Mouse (Mus musculus): ENCODE results near the gene Ucma. TPM values are rescaled to one million over a fixed set of nuclear protein-coding genes. Genes with fewer than 3 reads are reported as not detected.

The Ucma gene
- polyA plus RNA-seq, 1 experiment = not detected

DNA sequence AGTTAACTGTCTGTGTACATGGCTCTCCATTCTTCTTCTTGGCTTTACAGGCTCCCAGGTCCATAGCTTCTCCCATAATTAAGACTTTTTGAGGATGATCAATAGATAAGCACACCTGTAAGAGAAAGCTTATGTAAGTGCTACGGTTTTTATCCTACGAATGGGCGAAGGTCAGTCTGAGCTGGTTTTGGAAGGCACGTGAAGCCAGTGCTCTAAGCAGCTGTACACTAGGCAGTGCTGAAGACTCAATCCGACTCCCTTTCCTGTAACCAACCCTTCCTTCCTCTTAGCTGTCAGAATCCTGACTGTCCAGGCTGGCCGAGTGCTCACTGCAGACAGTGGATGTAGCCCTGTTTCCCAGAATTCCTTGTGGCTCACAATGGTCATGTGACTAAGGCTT lies 25.3 kb downstream of the Ucma start:
- TF ChIP-seq POLR2A (IDR thresholded peaks at IDR 0.05; ENCODE audit: low read depth, low read length) (no peak), CTCF (conservative IDR thresholded peaks at IDR 0.05; ENCODE audit: insufficient read depth, insufficient read length, low read depth, low read length) (no peak)
- DNase-seq = no peak
- WGBS = 90% methylated on average over 6 of the region's 6 CpGs

DNA sequence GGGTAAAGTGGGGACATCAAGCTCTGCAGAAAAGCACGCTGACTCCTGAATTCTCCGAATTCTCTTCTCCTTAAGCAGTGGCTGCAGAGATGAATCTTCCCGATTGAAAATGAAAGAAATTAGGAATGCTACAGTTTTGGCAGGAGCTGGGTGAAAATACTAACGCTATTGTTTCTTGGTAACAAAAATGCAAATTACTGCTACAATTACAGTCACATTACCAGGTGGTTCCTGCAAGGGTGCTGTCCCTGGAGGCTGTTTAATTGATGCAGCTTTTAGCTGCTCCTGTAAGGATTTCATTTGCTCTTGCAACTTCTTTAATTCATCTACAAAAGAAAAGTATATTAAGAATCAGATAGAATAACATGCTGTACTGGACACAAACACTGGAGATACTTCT lies 31.2 kb downstream of the Ucma start:
- Histone ChIP-seq H3K27me3 (replicated peaks; ENCODE audit: control insufficient read depth, insufficient read depth, low read length) (no peaks in the 10 kb centered on the region), H3K27ac (ENCODE audit: insufficient read depth, low read depth, low read length) (no peak overlapping the region), H3K36me3 (ENCODE audit: control insufficient read depth, insufficient read depth, low read length) (no peaks in the 10 kb centered on the region), H3K4me3 (ENCODE audit: insufficient read depth, low read depth, low read length) (no peak overlapping the region), H3K4me1 (ENCODE audit: control insufficient read depth, insufficient read depth, low read length) (no peaks in the 10 kb centered on the region)
- DNase-seq = no peak
- TF ChIP-seq POLR2A (IDR thresholded peaks at IDR 0.05; ENCODE audit: low read depth, low read length) (no peak), CTCF (conservative IDR thresholded peaks at IDR 0.05; ENCODE audit: insufficient read depth, insufficient read length, low read depth, low read length) (no peak)
- 85% methylated on average over 4 of the region's 4 CpGs for WGBS

More for the DNA sequence above, 25.3 kb downstream of the Ucma start:
- H3K4me1 ChIP-seq (ENCODE audit: control insufficient read depth, insufficient read depth, low read length) = peaks cover 7% of the 10 kb centered on the region; the same call in 1 of the 2 replicates
- no peaks in the 10 kb centered on the region for H3K36me3 ChIP-seq (ENCODE audit: control insufficient read depth, insufficient read depth, low read length)
- no peak overlapping the region for H3K4me3 ChIP-seq (ENCODE audit: insufficient read depth, low read depth, low read length)
- H3K27ac ChIP-seq (ENCODE audit: insufficient read depth, low read depth, low read length) = no peak overlapping the region
- no peaks in the 10 kb centered on the region for H3K27me3 ChIP-seq (replicated peaks; ENCODE audit: control insufficient read depth, insufficient read depth, low read length)

DNA sequence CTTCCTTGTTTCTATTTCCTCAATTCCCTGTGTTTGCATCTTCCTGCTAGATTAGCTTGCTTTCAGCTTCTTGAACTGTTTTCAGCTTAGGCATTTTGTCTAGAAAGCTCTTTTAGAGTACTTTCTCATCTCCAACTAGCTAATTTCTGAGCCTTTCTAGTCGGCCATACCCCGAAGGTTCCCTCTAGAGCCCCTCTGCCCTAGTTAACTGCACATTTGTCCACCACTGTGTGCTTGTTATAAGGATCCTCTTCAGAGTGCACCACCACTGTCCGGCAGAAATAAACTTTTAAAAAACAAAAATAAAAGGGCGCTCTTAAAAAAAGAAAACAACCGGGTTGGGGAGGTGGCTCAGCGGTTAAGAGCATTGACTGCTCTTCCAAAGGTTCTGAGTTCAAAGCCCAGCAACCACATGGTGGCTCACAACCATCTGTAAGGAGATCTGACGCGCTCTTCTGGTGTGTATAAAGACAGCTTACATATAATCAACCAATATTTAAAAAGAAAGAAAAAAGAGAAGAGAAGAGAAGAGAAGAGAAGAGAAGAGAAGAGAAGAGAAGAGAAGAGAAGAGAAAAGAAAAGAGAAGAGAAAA lies 36.1 kb downstream of the Ucma start:
- H3K4me3 ChIP-seq (ENCODE audit: insufficient read depth, low read depth, low read length) = peak overlapping the region; percentile 54
- H3K27ac ChIP-seq (ENCODE audit: insufficient read depth, low read depth, low read length) = no peak overlapping the region
- no peaks in the 10 kb centered on the region for H3K4me1 ChIP-seq (ENCODE audit: control insufficient read depth, insufficient read depth, low read length)
- DNase-seq = no peak
- no peaks in the 10 kb centered on the region for H3K36me3 ChIP-seq (ENCODE audit: control insufficient read depth, insufficient read depth, low read length)
- no peaks in the 10 kb centered on the region for H3K27me3 ChIP-seq (replicated peaks; ENCODE audit: control insufficient read depth, insufficient read depth, low read length)
- WGBS = 9% methylated on average over 8 of the region's 8 CpGs
- TF ChIP-seq CTCF (conservative IDR thresholded peaks at IDR 0.05; ENCODE audit: insufficient read depth, insufficient read length, low read depth, low read length) = no peak
- TF ChIP-seq POLR2A (IDR thresholded peaks at IDR 0.05; ENCODE audit: low read depth, low read length) = no peak

DNA sequence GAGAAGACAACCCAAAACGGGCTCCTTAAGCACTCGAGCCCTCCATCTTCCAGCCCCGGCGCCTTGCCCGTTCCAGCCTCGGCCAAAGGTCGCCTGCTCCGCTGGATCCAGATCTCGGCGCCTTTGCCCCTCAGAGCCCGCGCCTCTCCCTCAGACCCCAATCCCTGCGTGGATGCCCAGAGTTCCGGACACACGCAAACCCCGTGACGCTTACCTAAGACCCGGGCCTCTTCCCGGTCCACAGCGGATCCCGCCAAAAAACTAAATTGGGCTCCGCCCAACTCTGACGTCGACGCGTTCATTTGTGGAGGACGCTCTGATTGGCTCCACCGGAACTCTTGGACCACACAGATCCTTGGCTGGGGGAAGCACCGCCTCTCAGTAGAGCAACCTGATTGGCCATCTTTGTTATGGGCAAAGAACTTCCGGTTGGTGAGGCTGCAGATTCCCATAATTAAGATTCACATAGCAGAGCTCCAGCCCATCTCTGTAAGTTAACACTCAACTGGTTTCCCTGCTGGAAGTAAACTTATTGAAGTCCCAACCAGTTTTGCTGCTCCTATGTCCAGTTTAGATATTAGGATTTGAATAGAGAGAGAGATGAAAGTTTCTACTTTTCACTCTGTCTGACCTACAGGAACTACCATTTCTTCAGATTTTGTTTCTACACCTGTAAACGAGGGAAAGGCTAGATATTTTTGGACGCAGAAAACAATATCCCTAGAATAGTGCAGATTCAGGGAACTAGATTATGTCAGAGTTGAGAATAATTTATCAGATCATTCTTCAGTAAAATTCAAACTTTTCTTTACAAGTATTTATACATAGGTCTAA lies 36.8 kb downstream of the Ucma start, which contains the start of gene Mcm10:
TSS of gene Mcm10 (minus strand) at position 301 of the 834 bp plus-strand sequence.
- DNase-seq = peak; percentile 97
- Histone ChIP-seq H3K4me3 (ENCODE audit: insufficient read depth, low read depth, low read length) (peak within 1 kb of the TSS; percentile 54), H3K4me1 (ENCODE audit: control insufficient read depth, insufficient read depth, low read length) (no peaks in the 10 kb centered on the region), H3K27ac (ENCODE audit: insufficient read depth, low read depth, low read length) (no peak within 1 kb of the TSS), H3K27me3 (replicated peaks; ENCODE audit: control insufficient read depth, insufficient read depth, low read length) (no peaks in the 10 kb centered on the region), H3K36me3 (ENCODE audit: control insufficient read depth, insufficient read depth, low read length) (no peaks in the 10 kb centered on the region)
- TF ChIP-seq POLR2A (IDR thresholded peaks at IDR 0.05; ENCODE audit: low read depth, low read length) (no peak), CTCF (conservative IDR thresholded peaks at IDR 0.05; ENCODE audit: insufficient read depth, insufficient read length, low read depth, low read length) (no peak)
- WGBS = 4% methylated on average over 32 of the region's 32 CpGs

DNA sequence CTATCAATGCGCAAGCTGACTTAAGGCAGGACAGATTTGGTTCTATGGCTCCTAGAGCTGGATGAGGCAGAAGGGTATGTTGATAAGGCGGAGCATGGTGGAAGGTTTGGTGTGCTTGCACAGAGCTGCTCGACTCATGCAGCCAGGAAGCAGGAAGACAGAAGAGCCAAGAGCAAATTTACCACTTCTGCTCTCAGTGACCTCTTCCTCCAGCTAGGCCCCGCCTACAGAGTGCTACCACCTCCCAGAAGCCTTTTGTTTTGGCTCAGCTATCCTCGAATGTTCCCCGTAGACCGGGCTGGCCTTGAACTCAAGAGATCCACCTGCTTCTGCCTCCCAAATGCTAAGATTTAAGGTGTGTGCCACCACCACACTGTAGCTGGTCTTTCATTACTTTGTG lies 38.7 kb downstream of the Ucma start:
- no peak for DNase-seq
- H3K4me1 ChIP-seq (ENCODE audit: control insufficient read depth, insufficient read depth, low read length) = no peaks in the 10 kb centered on the region
- no peak overlapping the region for H3K27ac ChIP-seq (ENCODE audit: insufficient read depth, low read depth, low read length)
- no peak overlapping the region for H3K4me3 ChIP-seq (ENCODE audit: insufficient read depth, low read depth, low read length)
- no peaks in the 10 kb centered on the region for H3K36me3 ChIP-seq (ENCODE audit: control insufficient read depth, insufficient read depth, low read length)
- TF ChIP-seq CTCF (conservative IDR thresholded peaks at IDR 0.05; ENCODE audit: insufficient read depth, insufficient read length, low read depth, low read length) = no peak
- no peak for TF ChIP-seq POLR2A (IDR thresholded peaks at IDR 0.05; ENCODE audit: low read depth, low read length)
- 76% methylated on average over 7 of the region's 7 CpGs for WGBS
- no peaks in the 10 kb centered on the region for H3K27me3 ChIP-seq (replicated peaks; ENCODE audit: control insufficient read depth, insufficient read depth, low read length)

DNA sequence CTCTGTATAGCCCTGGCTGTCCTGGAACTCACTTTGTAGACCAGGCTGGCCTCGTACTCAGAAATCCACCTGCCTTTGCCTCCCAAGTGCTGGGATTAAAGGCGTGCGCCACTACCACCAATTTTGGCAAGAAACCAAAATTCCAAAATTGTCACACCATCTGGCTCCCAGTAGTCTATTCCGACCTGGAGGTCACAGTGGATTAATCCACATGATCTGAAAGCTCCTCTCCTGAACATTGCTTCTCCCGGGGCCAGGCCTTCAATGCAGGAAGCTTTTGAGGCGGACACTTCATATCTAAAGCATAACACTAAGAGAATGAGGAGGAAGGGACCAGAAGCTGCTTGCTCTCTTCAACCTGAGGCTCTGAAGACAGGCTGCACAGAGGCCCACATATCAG lies 39.6 kb downstream of the Ucma start:
- DNase-seq = no peak
- H3K4me1 ChIP-seq (ENCODE audit: control insufficient read depth, insufficient read depth, low read length) = no peaks in the 10 kb centered on the region

DNA sequence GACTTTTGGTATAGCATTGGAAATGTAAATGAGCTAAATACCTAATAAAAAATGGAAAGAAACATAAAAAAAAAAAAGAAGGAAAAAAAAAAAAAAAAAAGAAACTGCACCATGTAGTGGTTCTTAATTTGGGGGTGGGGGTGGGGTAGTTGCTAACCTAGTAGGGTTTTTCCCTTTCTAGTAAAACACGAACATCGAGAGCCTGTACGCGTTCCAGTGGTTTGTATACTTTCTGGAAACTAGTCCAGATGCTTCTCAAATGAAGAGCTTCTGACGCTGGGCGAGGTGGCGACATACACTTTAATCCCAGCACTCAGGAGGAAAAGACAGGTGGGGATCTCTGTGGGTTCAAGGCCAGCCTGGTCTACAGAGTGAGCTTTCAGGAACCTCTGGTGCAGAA lies 41.0 kb downstream of the Ucma start:
- WGBS = 97% methylated on average over 7 of the region's 7 CpGs
- DNase-seq = no peak
- no peaks in the 10 kb centered on the region for H3K4me1 ChIP-seq (ENCODE audit: control insufficient read depth, insufficient read depth, low read length)
- H3K36me3 ChIP-seq (ENCODE audit: control insufficient read depth, insufficient read depth, low read length) = no peaks in the 10 kb centered on the region
- TF ChIP-seq POLR2A (IDR thresholded peaks at IDR 0.05; ENCODE audit: low read depth, low read length) (no peak), CTCF (conservative IDR thresholded peaks at IDR 0.05; ENCODE audit: insufficient read depth, insufficient read length, low read depth, low read length) (no peak)
- H3K27ac ChIP-seq (ENCODE audit: insufficient read depth, low read depth, low read length) = no peak overlapping the region
- H3K4me3 ChIP-seq (ENCODE audit: insufficient read depth, low read depth, low read length) = no peak overlapping the region
- no peaks in the 10 kb centered on the region for H3K27me3 ChIP-seq (replicated peaks; ENCODE audit: control insufficient read depth, insufficient read depth, low read length)

More for the DNA sequence above, 39.6 kb downstream of the Ucma start:
- TF ChIP-seq POLR2A (IDR thresholded peaks at IDR 0.05; ENCODE audit: low read depth, low read length) = no peak
- TF ChIP-seq CTCF (conservative IDR thresholded peaks at IDR 0.05; ENCODE audit: insufficient read depth, insufficient read length, low read depth, low read length) = no peak
- Histone ChIP-seq H3K4me3 (ENCODE audit: insufficient read depth, low read depth, low read length) (no peak overlapping the region), H3K27ac (ENCODE audit: insufficient read depth, low read depth, low read length) (no peak overlapping the region), H3K36me3 (ENCODE audit: control insufficient read depth, insufficient read depth, low read length) (no peaks in the 10 kb centered on the region), H3K27me3 (replicated peaks; ENCODE audit: control insufficient read depth, insufficient read depth, low read length) (no peaks in the 10 kb centered on the region)
- 82% methylated on average over 6 of the region's 6 CpGs for WGBS

Data from kidney, adult 2 months (tissue).